Mouse (Mus musculus) monocyte, adult 2 months (primary cell): Measurements from ENCODE around the gene Tmem186.

Source experiments
- DNase-seq, 2 experiments: peaks; one replicate each; pipeline ENCODE4 v3.0.0; 2022; ENCODE audit warnings: low spot score in 2 of 2, low read depth in 1 of 2

Tmem186 gene

GRCm38 (mm10) chr16:8637217-8638051 lies at the start of gene Tmem186, which contains the start of gene Pmm2:
Gene Tmem186, minus strand, starts transcription at chr16:8637712.
Gene Pmm2, plus strand, starts transcription at chr16:8637674.
- peak; percentile 33 to 61 for DNase-seq

- no peak for DNase-seq
Observed at GRCm38 (mm10) chr16:8686871-8687535, 49.5 kb upstream of the Tmem186 start.

DNA sequence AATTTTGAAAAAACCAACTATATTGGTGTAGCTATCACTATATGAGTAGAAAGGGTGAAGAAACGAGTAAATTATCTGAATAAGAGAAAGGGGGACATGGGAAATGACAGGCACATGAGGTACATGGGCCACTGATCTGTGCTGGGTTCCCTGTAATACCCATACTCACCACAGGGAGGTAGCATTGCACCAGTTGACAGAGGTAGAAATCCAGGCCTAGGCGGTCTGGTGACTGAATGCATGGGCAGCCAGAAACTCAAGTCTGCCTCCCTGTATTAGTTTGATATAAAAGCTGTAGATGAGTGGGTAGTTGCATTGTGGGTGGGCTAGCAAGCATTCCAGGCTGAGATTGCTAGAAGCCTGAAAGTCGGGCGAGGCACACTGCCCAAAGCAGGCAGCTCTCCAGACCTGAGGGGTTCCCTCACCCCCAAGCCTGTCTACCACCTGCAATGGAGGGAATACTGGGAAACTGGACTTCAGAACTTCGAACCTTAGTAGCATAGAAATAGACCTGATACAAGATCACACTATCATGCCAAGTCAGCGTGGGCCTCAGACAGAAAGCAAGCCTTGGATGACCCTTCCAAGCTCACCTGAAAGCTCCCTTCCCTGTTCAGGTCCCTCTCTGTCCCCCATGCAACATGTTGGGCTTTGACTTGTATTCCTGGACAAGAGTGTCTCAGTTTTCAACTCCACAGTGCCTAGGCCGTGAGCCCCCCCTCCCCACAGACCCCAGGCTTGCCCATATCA lies 48.8 kb upstream of the Tmem186 start:
- DNase-seq: peak; percentile 42 to 52

DNA sequence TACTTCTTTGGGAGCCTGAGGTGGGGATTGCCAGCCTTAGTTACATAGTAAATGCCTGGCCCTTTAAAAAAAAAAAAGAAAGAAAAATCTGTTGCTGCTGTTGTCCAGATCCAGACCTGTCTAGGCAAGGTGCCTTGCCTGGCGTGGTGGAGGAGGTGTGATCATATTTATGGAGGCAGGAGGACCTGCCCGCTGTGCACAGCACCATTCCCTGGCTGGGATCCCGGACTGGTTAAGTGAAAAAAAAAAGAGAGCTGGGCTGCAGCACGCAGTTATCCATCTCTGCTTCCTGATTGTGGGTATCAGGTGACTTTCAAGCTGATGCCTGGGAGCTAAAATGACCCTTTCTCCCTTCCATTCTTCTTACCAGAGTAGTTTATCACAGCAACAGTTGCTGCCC lies 47.6 kb upstream of the Tmem186 start:
- no peak for DNase-seq

GRCm38 (mm10) chr16:8680470-8680869 lies 43.0 kb upstream of the Tmem186 start, which contains the start of gene Gm5767:
Gene Gm5767, plus strand, starts transcription at chr16:8680770.
- DNase-seq: no peak

- no peak for DNase-seq
Observed at GRCm38 (mm10) chr16:8679780-8680179, 42.3 kb upstream of the Tmem186 start.

- no peak for DNase-seq
Observed at GRCm38 (mm10) chr16:8678676-8679075, 41.2 kb upstream of the Tmem186 start.

DNA sequence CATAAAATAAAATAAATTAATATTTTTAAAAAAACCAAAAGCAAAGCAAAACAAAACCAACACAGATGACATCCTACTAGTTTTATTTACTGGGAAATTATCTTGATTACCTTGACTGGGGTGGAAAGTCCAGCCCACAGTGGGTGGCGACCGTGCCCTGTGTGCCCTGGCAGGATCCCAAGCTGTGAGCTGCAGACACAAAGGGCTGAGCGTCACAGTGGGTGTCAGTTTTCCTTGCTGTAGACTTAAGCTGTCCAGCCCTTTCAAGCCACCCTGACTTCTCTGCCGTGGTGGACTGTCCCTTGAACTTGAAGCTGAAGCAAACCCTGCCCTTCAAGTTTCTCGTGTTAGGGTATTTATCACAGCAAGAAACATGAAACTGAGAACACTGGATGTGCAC lies 40.5 kb upstream of the Tmem186 start:
- DNase-seq: no peak

DNA sequence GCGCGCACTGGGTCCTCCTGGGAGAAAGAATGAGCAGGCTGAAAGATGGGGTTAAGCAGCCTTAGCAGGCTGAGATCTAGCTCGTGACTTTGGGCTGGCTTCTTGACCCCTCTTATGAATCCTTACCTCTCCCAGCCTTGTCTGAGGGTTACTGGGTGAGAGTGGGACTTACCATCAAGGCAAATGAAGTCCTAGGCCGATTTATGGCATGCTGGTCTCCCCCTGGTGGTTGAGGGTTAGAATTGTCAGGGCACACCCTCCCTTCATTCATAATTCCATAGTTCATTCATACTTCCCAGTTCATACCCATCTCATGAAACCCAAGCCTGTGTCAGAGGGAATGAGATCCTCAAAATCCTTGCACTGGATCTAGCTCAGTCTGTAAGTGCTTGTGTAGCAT lies 39.3 kb upstream of the Tmem186 start:
- peak in 1 of 2 experiments; percentile 33 for DNase-seq

DNA sequence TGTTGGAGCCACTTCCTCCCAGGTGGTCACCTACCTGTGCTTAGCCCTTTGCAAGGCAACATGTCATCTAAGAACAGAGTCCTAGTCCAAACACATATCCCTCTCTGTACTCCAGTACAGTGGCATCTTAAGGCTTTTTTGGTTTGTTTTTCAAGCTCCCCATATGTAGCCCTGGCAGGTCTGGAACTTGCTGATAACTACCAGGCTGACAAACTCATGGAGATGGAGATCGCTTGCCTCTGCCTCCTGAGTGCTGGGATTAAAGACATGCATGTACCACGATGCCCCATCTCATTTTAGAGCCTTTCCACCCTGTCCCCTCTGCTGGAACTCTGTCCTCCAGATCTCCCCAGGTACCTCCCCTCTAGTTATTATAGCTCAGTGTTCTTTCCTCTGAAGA lies 38.7 kb upstream of the Tmem186 start:
- no peak for DNase-seq

GRCm38 (mm10) chr16:8675559-8675958 lies 38.0 kb upstream of the Tmem186 start:
- DNase-seq: no peak

- DNase-seq: peak in 1 of 2 experiments; percentile 61
Observed at GRCm38 (mm10) chr16:8674165-8674564, 36.7 kb upstream of the Tmem186 start.

DNA sequence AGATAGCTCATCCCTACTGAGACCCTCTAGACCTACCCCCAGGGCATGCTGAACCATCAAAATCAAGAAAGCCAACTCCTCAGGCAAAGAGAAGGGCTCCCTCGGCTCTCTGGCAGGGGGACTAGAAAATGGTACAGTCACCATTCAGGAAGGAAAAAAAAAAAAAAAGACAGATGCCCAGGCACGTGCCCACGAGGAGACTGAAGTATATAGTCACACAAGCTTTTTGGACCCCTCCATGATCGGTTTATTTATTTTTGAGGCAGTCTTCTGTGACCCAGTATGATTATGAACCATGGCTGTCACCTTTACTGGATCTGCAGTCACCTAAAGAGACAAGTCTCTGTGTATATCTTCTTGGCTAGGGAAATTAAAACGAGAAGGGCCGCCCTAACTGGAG lies 35.8 kb upstream of the Tmem186 start:
- no peak for DNase-seq

GRCm38 (mm10) chr16:8672811-8673210 lies 35.3 kb upstream of the Tmem186 start:
- DNase-seq: no peak

GRCm38 (mm10) chr16:8672350-8672687 lies 34.8 kb upstream of the Tmem186 start:
- no peak for DNase-seq

- DNase-seq: peak; percentile 75 to 80
Observed at GRCm38 (mm10) chr16:8671551-8672349, 34.2 kb upstream of the Tmem186 start, which contains the start of gene Carhsp1. Gene Carhsp1, minus strand, starts transcription at chr16:8672155.

DNA sequence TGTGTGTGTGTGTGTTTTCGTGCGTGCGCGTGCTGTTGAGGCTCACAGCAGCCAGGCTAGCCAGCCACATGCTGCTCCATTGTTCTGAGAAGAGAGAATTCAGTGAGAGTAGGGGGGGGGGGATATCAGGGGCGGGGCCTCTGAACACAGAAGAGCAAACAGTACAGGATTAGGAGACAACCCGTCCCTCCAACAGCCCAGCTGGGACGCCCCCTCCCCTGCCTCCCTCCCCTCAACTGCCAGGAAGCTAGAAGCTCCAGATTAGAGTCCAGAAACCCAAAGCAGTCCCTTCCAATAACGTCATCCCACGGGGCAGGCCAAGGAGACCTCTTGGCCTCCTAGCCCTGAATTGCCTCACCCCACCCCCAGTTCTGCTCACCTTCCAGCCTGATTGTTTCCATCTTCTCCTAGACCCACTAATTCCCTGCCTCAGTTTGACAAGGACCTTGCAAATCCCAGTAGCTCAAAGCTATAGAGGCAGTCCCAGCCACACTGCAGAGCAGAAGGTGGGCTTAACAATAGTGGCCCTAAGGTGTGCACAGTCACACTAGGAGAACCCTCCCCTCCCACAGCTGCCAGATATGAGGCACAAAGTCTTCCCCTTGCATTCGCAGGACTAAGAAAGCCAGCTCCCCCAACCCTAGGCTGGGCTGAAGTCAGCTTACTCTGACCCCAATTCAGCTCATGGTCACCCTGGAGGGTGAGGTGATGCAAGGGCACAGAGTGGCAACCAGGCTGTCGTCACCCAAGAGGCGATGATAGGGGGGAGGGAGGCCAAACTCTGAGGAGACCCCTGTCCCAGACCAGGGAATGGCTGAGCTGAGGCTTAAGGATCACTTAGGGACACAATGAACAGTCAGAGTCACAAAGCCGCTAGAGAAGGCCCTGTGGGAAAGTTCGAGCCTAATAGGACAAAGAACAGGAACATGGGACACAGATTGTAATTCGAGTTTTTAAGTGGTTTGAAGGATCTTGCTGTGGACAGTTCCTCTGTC lies 32.8 kb upstream of the Tmem186 start:
- DNase-seq: no peak

GRCm38 (mm10) chr16:8669432-8669831 lies 31.9 kb upstream of the Tmem186 start:
- DNase-seq: no peak

DNA sequence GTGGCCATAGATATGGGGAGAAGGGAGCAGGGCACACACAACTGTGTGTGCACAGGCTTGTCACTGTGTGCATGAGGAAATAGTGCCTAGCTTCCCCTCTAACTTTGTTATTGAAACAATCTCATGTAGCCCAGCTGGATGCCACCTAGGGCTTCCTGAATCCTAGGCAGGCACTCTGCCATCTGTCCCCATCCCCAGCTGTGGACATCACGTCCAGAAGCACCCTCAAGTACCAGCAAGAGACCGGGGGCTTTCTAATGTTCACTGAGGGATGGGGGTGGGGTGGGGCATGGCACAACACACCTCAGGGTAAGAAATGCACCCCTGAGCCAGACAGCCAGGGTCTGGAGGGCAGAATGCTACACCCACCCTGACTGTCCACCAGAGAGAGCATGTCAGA lies 30.9 kb upstream of the Tmem186 start:
- no peak for DNase-seq

- DNase-seq: no peak
Observed at GRCm38 (mm10) chr16:8667814-8668213, 30.3 kb upstream of the Tmem186 start.
